Mouse (Mus musculus): ENCODE results near the gene Tmem163. TPM values are rescaled to one million over a fixed set of nuclear protein-coding genes. Genes with fewer than 3 reads are reported as not detected.

Tmem163 gene
- polyA plus RNA-seq, 1 experiment = not detected

DNA sequence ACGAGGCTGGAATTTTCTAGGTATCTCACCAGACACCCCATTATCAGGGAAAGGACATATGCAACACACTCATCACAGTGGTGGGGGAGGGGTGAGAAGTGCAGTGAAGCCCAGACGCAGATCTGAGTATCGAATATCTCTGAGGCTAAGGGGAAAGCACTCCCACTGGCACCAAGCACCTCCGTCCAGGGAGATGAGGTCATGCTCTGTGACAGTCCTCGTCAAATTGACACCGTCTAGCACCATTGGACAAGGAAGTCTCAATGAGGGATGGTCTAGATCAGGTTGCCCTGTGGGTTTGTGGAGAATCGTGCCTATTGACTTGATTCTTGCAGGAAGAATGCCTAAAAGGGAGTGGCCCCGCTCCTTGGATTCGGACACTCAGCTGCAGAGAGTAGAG, 180.6 kb downstream of the Tmem163 start:
- H3K27me3 ChIP-seq (ENCODE audit: control insufficient read depth, insufficient read depth, insufficient read length) = no peaks in the 10 kb centered on the region
- no peaks in the 10 kb centered on the region for H3K79me2 ChIP-seq (ENCODE audit: control insufficient read depth, insufficient read depth)
- TF ChIP-seq MYOG (IDR thresholded peaks at IDR 0.05; ENCODE audit: control insufficient read depth in 1 of 3, insufficient read depth in 1 of 3, insufficient read length in 2 of 3, low read depth in 2 of 3) = no peak
- no peak for TF ChIP-seq E2F4 (IDR thresholded peaks at IDR 0.05; ENCODE audit: insufficient read depth)
- H3K4me3 ChIP-seq = no peak overlapping the region
- H3ac ChIP-seq (ENCODE audit: control insufficient read depth, insufficient read length) = no peak overlapping the region
- no peak overlapping the region for H3K4me2 ChIP-seq (ENCODE audit: low read depth)
- H3K36me3 ChIP-seq (ENCODE audit: control insufficient read depth, insufficient read depth) = no peaks in the 10 kb centered on the region

DNA sequence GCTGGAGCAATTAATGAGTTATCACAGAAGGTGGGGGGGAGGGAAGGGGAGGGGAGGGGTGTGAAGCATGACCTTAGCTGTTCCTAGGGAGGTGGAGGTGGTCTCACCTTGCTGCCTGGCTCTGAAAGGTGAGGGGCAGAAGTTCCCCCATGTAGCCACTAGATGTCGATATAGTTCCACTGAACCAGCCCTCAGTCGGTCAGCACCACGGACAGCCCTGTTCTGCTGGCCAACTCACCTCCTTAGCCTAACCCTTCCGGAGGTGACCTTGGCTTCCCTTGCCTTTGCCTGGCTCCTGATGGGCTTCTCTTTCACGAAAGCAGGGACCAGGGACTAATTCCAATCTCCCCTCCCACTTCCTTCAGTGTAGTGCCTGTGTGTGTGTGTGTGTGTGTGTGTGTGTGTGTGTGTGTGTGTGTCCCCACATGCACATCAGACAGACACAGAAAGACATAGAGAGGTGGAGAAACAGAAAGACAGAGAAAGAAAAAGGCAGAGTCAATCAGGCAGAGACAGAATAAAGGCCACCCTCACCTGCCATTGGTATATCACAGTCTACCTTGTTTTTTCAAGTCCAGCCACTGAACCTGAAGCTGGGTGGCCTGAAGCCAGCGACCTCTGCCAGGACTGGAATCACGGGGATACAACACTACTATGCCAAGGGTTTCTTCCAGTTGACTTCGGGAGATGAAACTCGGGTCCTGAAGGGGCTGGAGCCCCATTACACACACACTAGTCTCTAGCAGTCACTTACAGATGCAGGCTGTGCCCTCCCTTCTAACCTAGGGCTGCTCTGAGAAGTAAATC, 182.4 kb downstream of the Tmem163 start:
- H3K36me3 ChIP-seq (ENCODE audit: control insufficient read depth, insufficient read depth) = no peaks in the 10 kb centered on the region
- TF ChIP-seq TCF3 (IDR thresholded peaks at IDR 0.05; ENCODE audit: insufficient read length, low read depth) (no peak), REST (IDR thresholded peaks at IDR 0.05; ENCODE audit: insufficient read depth, insufficient read length) (peak; percentile 76)
- no peaks in the 10 kb centered on the region for H3K79me2 ChIP-seq (ENCODE audit: control insufficient read depth, insufficient read depth)
- no peak overlapping the region for H3K4me3 ChIP-seq
- H3K27me3 ChIP-seq (ENCODE audit: control insufficient read depth, insufficient read depth, insufficient read length) = no peaks in the 10 kb centered on the region
- no peak overlapping the region for H3K4me2 ChIP-seq (ENCODE audit: low read depth)
- no peak overlapping the region for H3ac ChIP-seq (ENCODE audit: control insufficient read depth, insufficient read length)

DNA sequence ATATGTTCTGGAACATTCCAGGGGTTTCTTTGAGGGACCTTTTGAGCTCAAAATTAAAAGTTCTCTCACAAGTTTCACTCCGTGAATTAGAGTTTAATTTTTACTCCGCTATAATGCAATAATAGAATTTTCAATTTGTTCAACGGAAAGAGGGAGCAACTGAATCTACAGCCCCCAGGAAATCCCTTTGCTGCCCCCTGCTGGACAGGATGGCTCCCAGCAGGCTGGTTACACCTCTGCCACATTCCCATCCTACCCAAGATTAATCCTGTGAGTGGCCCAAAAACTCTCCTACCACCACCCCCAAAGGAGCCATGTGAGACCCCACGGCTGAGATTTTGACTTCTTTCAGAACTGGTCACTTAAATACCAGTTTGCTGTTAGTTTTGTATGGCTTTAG, 192.2 kb downstream of the Tmem163 start:
- H3K79me2 ChIP-seq (ENCODE audit: control insufficient read depth, insufficient read depth) = no peaks in the 10 kb centered on the region
- no peaks in the 10 kb centered on the region for H3K27me3 ChIP-seq (ENCODE audit: control insufficient read depth, insufficient read depth, insufficient read length)
- H3ac ChIP-seq (ENCODE audit: control insufficient read depth, insufficient read length) = no peak overlapping the region
- H3K4me2 ChIP-seq (ENCODE audit: low read depth) = no peak overlapping the region
- H3K4me3 ChIP-seq = no peak overlapping the region
- H3K36me3 ChIP-seq (ENCODE audit: control insufficient read depth, insufficient read depth) = no peaks in the 10 kb centered on the region
- TF ChIP-seq TCF3 (IDR thresholded peaks at IDR 0.05; ENCODE audit: insufficient read length, low read depth) (no peak), POLR2AphosphoS2 (IDR thresholded peaks at IDR 0.05; ENCODE audit: insufficient read length, low read depth) (no peak), MYOG (IDR thresholded peaks at IDR 0.05; ENCODE audit: control insufficient read depth in 1 of 3, insufficient read depth in 1 of 3, insufficient read length in 2 of 3, low read depth in 2 of 3) (no peak), REST (IDR thresholded peaks at IDR 0.05; ENCODE audit: insufficient read depth, insufficient read length) (no peak), MAX (IDR thresholded peaks at IDR 0.05; ENCODE audit: low read depth) (no peak), POLR2A (IDR thresholded peaks at IDR 0.05; ENCODE audit: insufficient read length, low read depth) (no peak), MYOD1 (IDR thresholded peaks at IDR 0.05; ENCODE audit: control insufficient read depth in 1 of 3, insufficient read length in 2 of 3, low read depth in 2 of 3) (no peak), SRF (IDR thresholded peaks at IDR 0.05; ENCODE audit: control insufficient read depth, insufficient read length, low read depth) (no peak), E2F4 (IDR thresholded peaks at IDR 0.05; ENCODE audit: insufficient read depth) (no peak)

DNA sequence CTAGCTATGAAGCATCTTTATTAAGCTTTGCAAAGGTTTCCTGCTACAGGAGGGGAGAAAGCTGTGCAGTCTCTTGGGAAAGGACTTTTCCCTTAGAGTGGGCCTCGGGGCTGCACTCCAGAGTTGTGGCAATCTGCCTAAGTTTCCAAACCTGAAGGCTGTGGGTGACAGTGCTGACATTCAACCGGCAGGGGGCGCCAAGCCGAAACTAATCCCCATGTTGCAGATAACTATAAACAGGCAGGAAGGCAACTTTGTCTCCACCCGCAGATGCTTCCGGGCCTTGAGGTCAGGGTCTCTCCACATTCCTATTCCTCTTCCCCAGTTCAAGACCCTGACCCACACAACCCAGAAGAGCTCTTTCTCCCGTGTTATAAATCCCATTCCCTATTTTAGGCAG, 194.5 kb downstream of the Tmem163 start:
- Histone ChIP-seq H3K27me3 (ENCODE audit: control insufficient read depth, insufficient read depth, insufficient read length) (no peaks in the 10 kb centered on the region), H3ac (ENCODE audit: control insufficient read depth, insufficient read length) (no peak overlapping the region), H3K79me2 (ENCODE audit: control insufficient read depth, insufficient read depth) (no peaks in the 10 kb centered on the region), H3K36me3 (ENCODE audit: control insufficient read depth, insufficient read depth) (no peaks in the 10 kb centered on the region), H3K4me3 (no peak overlapping the region), H3K4me2 (ENCODE audit: low read depth) (no peak overlapping the region)
- TF ChIP-seq POLR2AphosphoS2 (IDR thresholded peaks at IDR 0.05; ENCODE audit: insufficient read length, low read depth) (no peak), USF1 (IDR thresholded peaks at IDR 0.05; ENCODE audit: low read depth) (no peak), CEBPB (IDR thresholded peaks at IDR 0.05; ENCODE audit: insufficient read depth, poor library complexity, severe bottlenecking) (no peak), MAX (IDR thresholded peaks at IDR 0.05; ENCODE audit: low read depth) (no peak), TCF3 (IDR thresholded peaks at IDR 0.05; ENCODE audit: insufficient read length, low read depth) (no peak), SRF (IDR thresholded peaks at IDR 0.05; ENCODE audit: control insufficient read depth, insufficient read length, low read depth) (no peak), MYOG (IDR thresholded peaks at IDR 0.05; ENCODE audit: control insufficient read depth in 1 of 3, insufficient read depth in 1 of 3, insufficient read length in 2 of 3, low read depth in 2 of 3) (no peak), MYOD1 (IDR thresholded peaks at IDR 0.05; ENCODE audit: control insufficient read depth in 1 of 3, insufficient read length in 2 of 3, low read depth in 2 of 3) (no peak), REST (IDR thresholded peaks at IDR 0.05; ENCODE audit: insufficient read depth, insufficient read length) (no peak), E2F4 (IDR thresholded peaks at IDR 0.05; ENCODE audit: insufficient read depth) (no peak)

GRCm38 (mm10) chr1:127484188-127484587, 195.2 kb downstream of the Tmem163 start:
- H3K4me2 ChIP-seq (ENCODE audit: low read depth) = no peak overlapping the region
- no peaks in the 10 kb centered on the region for H3K27me3 ChIP-seq (ENCODE audit: control insufficient read depth, insufficient read depth, insufficient read length)
- TF ChIP-seq TCF3 (IDR thresholded peaks at IDR 0.05; ENCODE audit: insufficient read length, low read depth) = no peak
- no peak for TF ChIP-seq MAX (IDR thresholded peaks at IDR 0.05; ENCODE audit: low read depth)
- no peak for TF ChIP-seq CEBPB (IDR thresholded peaks at IDR 0.05; ENCODE audit: insufficient read depth, poor library complexity, severe bottlenecking)
- no peak for TF ChIP-seq MYOD1 (IDR thresholded peaks at IDR 0.05; ENCODE audit: control insufficient read depth in 1 of 3, insufficient read length in 2 of 3, low read depth in 2 of 3)
- no peak for TF ChIP-seq USF1 (IDR thresholded peaks at IDR 0.05; ENCODE audit: low read depth)
- TF ChIP-seq SRF (IDR thresholded peaks at IDR 0.05; ENCODE audit: control insufficient read depth, insufficient read length, low read depth) = no peak
- TF ChIP-seq MYOG (IDR thresholded peaks at IDR 0.05; ENCODE audit: control insufficient read depth in 1 of 3, insufficient read depth in 1 of 3, insufficient read length in 2 of 3, low read depth in 2 of 3) = no peak
- TF ChIP-seq POLR2AphosphoS2 (IDR thresholded peaks at IDR 0.05; ENCODE audit: insufficient read length, low read depth) = no peak
- no peak for TF ChIP-seq POLR2A (IDR thresholded peaks at IDR 0.05; ENCODE audit: insufficient read length, low read depth)
- no peak for TF ChIP-seq REST (IDR thresholded peaks at IDR 0.05; ENCODE audit: insufficient read depth, insufficient read length)
- TF ChIP-seq E2F4 (IDR thresholded peaks at IDR 0.05; ENCODE audit: insufficient read depth) = no peak
- TF ChIP-seq TCF12 (IDR thresholded peaks at IDR 0.05; ENCODE audit: insufficient read depth, poor library complexity, severe bottlenecking) = no peak
- no peak overlapping the region for H3K4me3 ChIP-seq
- no peak overlapping the region for H3ac ChIP-seq (ENCODE audit: control insufficient read depth, insufficient read length)
- H3K36me3 ChIP-seq (ENCODE audit: control insufficient read depth, insufficient read depth) = no peaks in the 10 kb centered on the region
- H3K79me2 ChIP-seq (ENCODE audit: control insufficient read depth, insufficient read depth) = no peaks in the 10 kb centered on the region
